Mouse (Mus musculus): Measurements from ENCODE around the gene Spock2. TPM values are rescaled to one million over a fixed set of nuclear protein-coding genes. Genes with fewer than 3 reads are reported as not detected.

Gene Spock2
- polyA plus RNA-seq (2012; rRNA removed; ENCODE audit: low replicate concordance) = 2.3 and 3.2 TPM in 2 replicates

GRCm38 (mm10) chr10:60106146-60106530, at the start of gene Spock2:
Gene Spock2, plus strand, starts transcription at chr10:60106219.

Other genes starting within 250 kb of the Spock2 start
- gene Dnajb12, start 226.7 kb upstream of the Spock2 start, polyA plus RNA-seq (2012; rRNA removed; ENCODE audit: low replicate concordance) = 54.7 and 66.9 TPM in 2 replicates
- 44.1 and 54.1 TPM in 2 replicates for gene Ddit4, start 154.4 kb upstream of the Spock2 start, polyA plus RNA-seq (2012; rRNA removed; ENCODE audit: low replicate concordance)
- gene Ascc1, start 103.4 kb upstream of the Spock2 start, polyA plus RNA-seq (2012; rRNA removed; ENCODE audit: low replicate concordance) = 11.4 and 15.5 TPM in 2 replicates
- 24.6 and 35.6 TPM in 2 replicates for gene Anapc16, start 103.1 kb upstream of the Spock2 start, polyA plus RNA-seq (2012; rRNA removed; ENCODE audit: low replicate concordance)
- 0.16 and 0.90 TPM in 2 replicates for gene Chst3, start 113.0 kb downstream of the Spock2 start, polyA plus RNA-seq (2012; rRNA removed; ENCODE audit: low replicate concordance)
- gene Psap, start 171.4 kb downstream of the Spock2 start, polyA plus RNA-seq (2012; rRNA removed; ENCODE audit: low replicate concordance) = 420 and 485 TPM in 2 replicates
- 21.3 and 24.0 TPM in 2 replicates for gene Vsir, start 240.6 kb downstream of the Spock2 start, polyA plus RNA-seq (2012; rRNA removed; ENCODE audit: low replicate concordance)

Data from duodenum, adult 2 months (tissue).